Mouse (Mus musculus) liver, embryonic 14.5 days (tissue): ENCODE results near the gene Cope.

Experiments used
- CTCF ChIP-seq: IDR thresholded peaks from 2 replicates; pipeline ENCODE4 v1.5.1; 2016; ENCODE audit warnings: antibody characterized with exemption, low read depth, control low read depth
- EP300 ChIP-seq: IDR thresholded peaks from 2 replicates; pipeline ENCODE4 v1.6.1; 2016; ENCODE audit warnings: antibody characterized with exemption, low read depth

DNA sequence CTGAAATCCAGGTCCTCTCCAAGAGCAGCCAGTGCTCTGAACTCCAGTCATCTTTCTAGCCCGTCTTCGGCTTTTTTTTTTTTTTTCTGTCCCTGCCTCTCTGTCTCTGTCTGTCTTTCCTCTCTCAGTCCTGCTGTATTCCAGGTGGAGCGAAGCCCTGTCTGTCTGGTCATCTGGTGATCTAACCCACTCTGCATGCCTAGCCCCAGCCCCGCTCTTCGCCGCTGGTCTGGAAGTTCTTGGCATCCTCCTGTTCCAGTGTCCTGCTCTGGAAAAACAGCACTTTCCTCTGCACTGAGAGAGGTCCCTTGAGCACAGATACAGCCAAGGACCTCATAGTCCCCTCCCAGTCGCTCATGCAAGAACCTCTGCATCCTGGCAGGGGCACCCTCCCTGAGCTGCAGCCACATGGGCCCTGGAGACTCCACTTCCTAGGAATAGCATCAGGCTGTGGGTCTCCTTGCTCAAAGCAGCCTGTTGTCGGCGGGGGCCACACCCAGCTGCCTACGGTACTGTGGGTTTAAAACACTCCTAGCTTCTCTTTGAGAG is 59.2 kb downstream of the Cope start:
- TF ChIP-seq CTCF (no peak), EP300 (no peak)
